Mouse (Mus musculus) urinary bladder, adult 18-20 months (tissue): Measurements from ENCODE around the gene Il21.

Experiments
- DNase-seq, 2 experiments: peaks; one replicate each; pipeline ENCODE4 v3.0.0; 2022; ENCODE audit warnings: low spot score in 2 of 2, mixed read lengths in 2 of 2

The Il21 gene

GRCm38 (mm10) chr3:37232586-37233222, at the start of gene Il21:
Gene Il21 (minus strand): TSS chr3:37232636.
- DNase-seq = no peak

GRCm38 (mm10) chr3:37280871-37281270, 48.4 kb upstream of the Il21 start:
- DNase-seq = no peak

- no peak for DNase-seq
Measured at GRCm38 (mm10) chr3:37280221-37280620, 47.8 kb upstream of the Il21 start.

- DNase-seq = no peak
Measured at GRCm38 (mm10) chr3:37274661-37275060, 42.2 kb upstream of the Il21 start.

GRCm38 (mm10) chr3:37273092-37273491, 40.7 kb upstream of the Il21 start:
- no peak for DNase-seq

- DNase-seq = peak; percentile 15 to 19
Measured at GRCm38 (mm10) chr3:37271209-37271608, 38.8 kb upstream of the Il21 start.

- no peak for DNase-seq
Measured at GRCm38 (mm10) chr3:37269926-37270325, 37.5 kb upstream of the Il21 start.

GRCm38 (mm10) chr3:37268338-37268737, 35.9 kb upstream of the Il21 start:
- no peak for DNase-seq

- DNase-seq = no peak
Measured at GRCm38 (mm10) chr3:37259331-37259999, 27.0 kb upstream of the Il21 start.

GRCm38 (mm10) chr3:37257776-37258175, 25.3 kb upstream of the Il21 start:
- no peak for DNase-seq

- no peak for DNase-seq
Measured at GRCm38 (mm10) chr3:37250967-37251366, 18.5 kb upstream of the Il21 start.

- no peak for DNase-seq
Measured at GRCm38 (mm10) chr3:37235025-37235424, 2.6 kb upstream of the Il21 start.

GRCm38 (mm10) chr3:37231153-37231552, 1.3 kb downstream of the Il21 start:
- no peak for DNase-seq

GRCm38 (mm10) chr3:37229082-37229829, 3.2 kb downstream of the Il21 start:
- DNase-seq = peak in 1 of 2 experiments; percentile 6

GRCm38 (mm10) chr3:37225124-37225523, 7.3 kb downstream of the Il21 start:
- no peak for DNase-seq

GRCm38 (mm10) chr3:37219071-37219470, 13.4 kb downstream of the Il21 start:
- DNase-seq = peak in 1 of 2 experiments; percentile 10

- no peak for DNase-seq
Measured at GRCm38 (mm10) chr3:37205226-37205800, 27.1 kb downstream of the Il21 start.

GRCm38 (mm10) chr3:37204556-37204955, 27.9 kb downstream of the Il21 start:
- DNase-seq = no peak

GRCm38 (mm10) chr3:37203984-37204428, 28.4 kb downstream of the Il21 start:
- peak; percentile 60 to 63 for DNase-seq

- no peak for DNase-seq
Measured at GRCm38 (mm10) chr3:37202856-37203255, 29.6 kb downstream of the Il21 start.

GRCm38 (mm10) chr3:37201122-37201916, 31.1 kb downstream of the Il21 start:
- peak; percentile 21 to 52 for DNase-seq
